Mouse (Mus musculus) left cerebral cortex, postnatal 14 days (tissue): ENCODE results near the gene Metrn. TPM values are rescaled to one million over a fixed set of nuclear protein-coding genes. Genes with fewer than 3 reads are reported as not detected.
"Not testable (repeated sequence)": the region's sequence is repeated elsewhere in the genome, so short reads cannot be mapped to it uniquely, and the experiment has no call there.

ENCODE experiments used
- DNase-seq, 2 experiments: peaks; one replicate each; pipeline ENCODE4 v3.0.0; 2021 to 2022; ENCODE audit warnings: low spot score in 2 of 2, mixed read lengths in 1 of 2
- intact Hi-C: fragments of 180-260 bp; cut with DNase I; formaldehyde crosslinking; loops from one replicate; pipeline ENCODE4 v1.15.1; 2025
- total RNA-seq, 2 experiments: library from RNA; stranded (reverse); gene quantifications; 2 replicates each; pipeline ENCODE4 v1.2.3; 2021

The Metrn gene
- total RNA-seq, 2 experiments from 2014 or later, result 73.5 to 84.2 TPM

GRCm38 (mm10) chr17:25810890-25811289 is 14.0 kb upstream of the Metrn start:
- intact Hi-C loops, result no loop called here
- DNase-seq, result no peak

DNA sequence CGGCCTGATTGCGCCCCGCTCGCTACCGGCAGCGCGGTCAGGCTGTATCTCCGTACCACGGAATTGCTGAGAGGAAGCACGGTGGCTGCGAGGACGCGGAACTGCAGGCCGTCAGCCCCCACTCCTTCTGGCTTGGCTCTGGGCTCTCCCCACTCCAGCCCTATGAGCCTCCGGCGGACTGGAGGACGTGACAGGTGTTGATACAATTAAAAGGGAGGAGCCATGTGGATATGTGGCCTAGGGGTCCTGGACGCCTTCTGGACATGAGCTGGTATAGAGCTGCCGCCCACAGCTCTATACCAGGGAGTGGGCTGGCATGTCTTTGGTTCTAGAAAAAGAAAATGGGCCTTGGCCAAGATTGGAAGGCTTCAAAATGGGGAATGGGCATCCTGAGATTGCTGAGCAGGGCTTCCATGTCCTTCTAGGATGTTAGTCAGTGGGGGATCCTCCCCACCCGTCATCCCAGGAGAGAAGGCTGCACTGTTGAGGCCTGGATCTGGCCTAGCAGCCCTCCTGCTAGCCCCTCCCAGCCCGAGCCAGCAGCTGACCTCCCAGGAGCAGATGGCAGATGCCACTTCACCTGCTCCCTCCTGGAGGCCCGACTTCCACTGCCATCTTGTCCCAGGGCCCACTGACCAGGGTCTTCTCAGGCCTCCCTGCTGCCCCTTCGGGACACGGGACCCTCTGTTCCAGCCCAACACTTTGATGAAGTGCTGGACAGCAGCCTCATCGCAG is 12.8 kb upstream of the Metrn start:
- intact Hi-C loops, result no loop called here
- peak in 1 of 2 experiments; percentile 57 for DNase-seq

DNA sequence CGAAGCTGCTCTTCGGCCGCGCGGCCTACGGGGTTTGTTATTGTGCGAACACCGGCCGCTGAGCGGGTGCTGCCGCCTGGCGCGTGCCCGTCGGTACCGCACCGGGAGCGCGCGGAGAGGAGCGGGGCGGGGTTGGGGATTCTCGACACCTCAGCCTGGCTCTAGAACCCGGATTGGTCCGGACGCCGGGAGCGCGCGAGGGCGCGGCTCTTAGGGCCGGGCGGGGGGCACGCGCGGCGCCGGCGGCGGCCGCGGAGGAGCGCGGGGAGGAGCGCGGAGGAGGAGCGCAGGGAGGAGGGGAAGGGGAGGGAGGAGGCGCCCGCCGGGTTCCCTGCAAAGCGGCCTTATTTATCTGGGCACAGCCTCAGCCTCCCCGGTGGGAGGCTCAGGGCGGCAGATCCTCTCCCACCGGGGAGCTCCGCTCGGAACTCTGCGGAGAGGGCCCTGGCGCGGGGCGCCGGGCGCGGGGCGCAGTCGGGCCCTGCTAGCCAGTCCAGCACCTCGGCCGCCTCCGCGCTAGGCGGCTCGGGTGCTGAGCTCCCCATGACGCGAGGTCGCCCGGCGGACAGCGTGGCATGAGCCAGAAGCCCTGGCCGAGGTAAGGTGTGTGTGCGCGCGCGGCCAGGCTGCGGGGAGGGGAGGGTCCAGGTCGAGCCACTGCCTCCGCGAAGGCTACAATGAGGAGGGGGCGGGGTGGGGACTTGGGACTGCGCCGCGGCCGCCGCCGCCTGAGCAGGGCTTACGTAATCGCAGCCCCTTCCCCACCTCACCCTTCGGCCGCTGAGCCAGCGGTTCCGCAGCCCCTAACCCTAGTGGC is 12.1 kb upstream of the Metrn start, which contains the start of gene Fbxl16:
Fbxl16 (plus strand) TSS at position 297 of the 817 bp plus-strand sequence.
- peak; percentile 90 to 94 for DNase-seq
- intact Hi-C loops, result no loop called here

- intact Hi-C loops, result no loop called here
These were observed 11.1 kb upstream of the Metrn start for GRCm38 (mm10) chr17:25808028-25808427.

GRCm38 (mm10) chr17:25807452-25807851 is 10.5 kb upstream of the Metrn start:
- intact Hi-C loops, DNase-seq: not testable (repeated sequence)

More at GRCm38 (mm10) chr17:25808028-25808427, 11.1 kb upstream of the Metrn start:
- no peak for DNase-seq

GRCm38 (mm10) chr17:25806507-25806906 is 9.6 kb upstream of the Metrn start:
- intact Hi-C loops, result no loop called here

DNA sequence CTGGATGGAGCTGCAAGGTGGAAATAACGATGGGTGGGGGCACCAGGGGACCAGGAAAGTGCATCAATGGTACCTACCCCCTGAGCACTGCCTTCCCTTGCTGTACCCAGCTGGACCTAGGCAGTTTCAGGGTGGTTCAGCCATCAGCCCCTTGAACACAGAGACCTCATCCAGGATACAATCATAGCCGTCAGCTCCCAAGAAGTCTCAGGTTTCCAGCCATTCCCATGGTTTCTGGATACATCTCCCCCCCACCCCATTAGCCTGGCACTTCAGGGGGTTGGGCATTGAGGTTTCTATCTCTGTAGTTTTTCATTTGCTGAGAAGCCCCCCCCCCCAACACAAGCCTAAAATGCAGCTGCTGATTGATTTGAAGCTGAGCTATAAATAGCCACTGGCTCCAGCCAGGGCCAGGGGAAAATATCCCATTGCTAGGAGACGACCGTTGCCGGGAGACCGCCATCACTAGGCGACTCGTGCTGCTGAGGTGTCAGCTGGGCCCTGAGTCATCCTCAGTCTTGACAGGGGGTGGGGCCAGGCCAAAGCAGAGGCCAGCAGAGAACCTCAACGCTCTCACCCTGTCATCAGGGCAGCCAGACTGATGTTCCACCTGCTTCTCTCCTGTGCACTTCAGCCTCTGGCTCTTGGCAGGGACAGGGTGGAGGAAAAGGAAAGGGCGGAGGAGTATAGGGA is 6.0 kb upstream of the Metrn start:
- intact Hi-C loops, result no loop called here
- peak; percentile 85 to 96 for DNase-seq

More at GRCm38 (mm10) chr17:25806507-25806906, 9.6 kb upstream of the Metrn start:
- DNase-seq, result no peak

DNA sequence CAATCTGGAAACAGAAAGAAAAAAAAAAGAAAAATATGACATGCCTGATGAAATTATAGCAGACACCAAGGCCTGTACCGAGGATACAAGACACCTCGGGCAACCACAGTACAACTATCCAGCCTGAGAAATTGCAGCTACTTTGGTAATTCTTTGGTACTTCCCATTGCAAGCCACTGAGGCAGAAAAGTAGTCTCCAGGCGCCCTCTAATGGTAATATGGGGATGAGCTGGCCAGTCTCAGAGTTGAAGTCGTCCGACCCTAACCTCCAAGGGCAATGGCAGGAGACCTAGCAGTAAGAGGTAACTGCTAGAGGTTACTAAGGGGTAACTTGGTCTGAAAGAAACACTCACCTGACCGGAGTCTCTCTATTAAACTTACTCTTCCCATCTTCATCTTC is 4.1 kb upstream of the Metrn start:
- intact Hi-C loops, result loop anchor here (2.0 kb wide), 3 partner anchors 28 to 324 kb away; partner anchors contain the start of gene Narfl
- peak; percentile 78 to 80 for DNase-seq

- DNase-seq, result no peak
- intact Hi-C loops, result loop anchor here (10.0 kb wide), 1 partner anchor 231 kb away; no protein-coding TSS in a partner anchor
These were observed 645 bp downstream of the Metrn start for GRCm38 (mm10) chr17:25796211-25796771.

DNA sequence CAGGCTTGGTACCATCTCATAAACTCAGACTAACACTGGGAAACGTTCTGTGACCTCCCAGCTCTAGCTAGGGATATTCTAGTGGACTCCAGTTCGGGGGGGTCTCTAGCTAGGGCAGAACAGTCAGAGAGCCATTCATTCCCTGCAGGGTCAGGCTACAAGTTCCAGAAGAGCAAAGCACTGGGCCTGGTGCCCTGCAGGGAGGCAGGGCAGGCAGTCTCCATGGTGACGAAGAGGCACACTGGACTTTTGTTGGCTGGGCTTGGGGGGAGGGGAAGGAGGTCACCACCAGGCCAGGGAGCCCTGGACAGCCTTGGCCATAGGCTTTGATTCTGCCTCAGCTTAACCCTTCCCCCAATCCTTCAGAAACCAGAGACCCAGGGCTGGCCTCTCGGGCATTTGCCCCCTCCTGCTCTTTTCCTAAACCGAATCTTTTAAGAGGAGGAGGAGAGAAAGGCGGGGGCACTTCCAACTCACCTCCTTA is 1.3 kb downstream of the Metrn start, which contains the start of gene AC134908.4:
AC134908.4 (minus strand) TSS at position 51 of the 484 bp plus-strand sequence.
- intact Hi-C loops, result loop anchor here (10.0 kb wide), 1 partner anchor 231 kb away; no protein-coding TSS in a partner anchor
- peak; percentile 53 to 78 for DNase-seq

DNA sequence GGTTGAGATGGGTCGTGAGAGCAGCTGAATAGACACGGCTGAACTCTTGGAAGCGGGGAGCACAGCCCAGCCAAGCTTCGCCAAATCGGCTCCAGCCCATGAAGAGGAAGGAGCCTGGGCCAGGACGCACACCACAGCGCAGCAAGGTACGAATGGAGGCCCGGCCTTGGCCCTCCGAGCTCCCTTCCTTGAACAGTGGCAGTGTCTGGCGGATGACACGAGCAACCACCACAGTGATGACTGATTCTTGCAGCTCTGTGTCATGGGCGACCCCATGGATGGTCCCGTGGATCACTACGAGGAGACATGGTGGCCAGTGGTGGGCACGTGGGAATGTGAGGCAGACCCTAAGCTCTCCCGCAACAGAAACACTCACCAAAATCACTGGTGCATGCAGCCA is 1.9 kb downstream of the Metrn start:
- intact Hi-C loops, result loop anchor here (10.0 kb wide), 1 partner anchor 230 kb away; no protein-coding TSS in a partner anchor

GRCm38 (mm10) chr17:25794197-25794596 is 2.7 kb downstream of the Metrn start:
- intact Hi-C loops, result loop anchor here (10.0 kb wide), 1 partner anchor 229 kb away; no protein-coding TSS in a partner anchor
- no peak for DNase-seq

More for the DNA sequence above, 1.9 kb downstream of the Metrn start:
- DNase-seq, result no peak

DNA sequence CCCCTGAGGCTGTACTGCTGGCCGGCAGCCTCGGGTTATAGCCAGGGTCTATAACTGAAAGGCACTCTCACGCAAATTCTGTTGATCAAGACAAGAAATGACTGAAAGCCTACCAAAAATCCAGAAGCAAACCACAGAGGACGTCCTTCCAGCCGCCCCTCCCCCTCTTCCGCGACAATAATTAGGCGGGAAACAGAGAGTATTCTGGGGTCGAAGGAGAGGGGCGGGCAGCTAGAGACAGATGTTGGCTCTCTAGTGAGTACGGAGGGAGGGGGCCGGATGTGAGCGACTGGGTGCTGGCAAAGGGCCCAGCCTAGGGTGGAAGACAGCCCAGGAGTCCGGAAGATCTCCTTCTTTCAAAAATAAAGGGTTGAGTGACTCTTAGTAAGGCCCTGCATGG is 4.3 kb downstream of the Metrn start, which contains the start of gene Fam173a:
Fam173a (minus strand) TSS at position 287 of the 400 bp plus-strand sequence.
- peak; percentile 80 for DNase-seq
- intact Hi-C loops, result loop anchor here (10.0 kb wide), 1 partner anchor 228 kb away; no protein-coding TSS in a partner anchor

GRCm38 (mm10) chr17:25791843-25792527 is 5.0 kb downstream of the Metrn start:
- intact Hi-C loops, result loop anchor here (10.0 kb wide), 1 partner anchor 227 kb away; no protein-coding TSS in a partner anchor
- peak; percentile 80 to 86 for DNase-seq

DNA sequence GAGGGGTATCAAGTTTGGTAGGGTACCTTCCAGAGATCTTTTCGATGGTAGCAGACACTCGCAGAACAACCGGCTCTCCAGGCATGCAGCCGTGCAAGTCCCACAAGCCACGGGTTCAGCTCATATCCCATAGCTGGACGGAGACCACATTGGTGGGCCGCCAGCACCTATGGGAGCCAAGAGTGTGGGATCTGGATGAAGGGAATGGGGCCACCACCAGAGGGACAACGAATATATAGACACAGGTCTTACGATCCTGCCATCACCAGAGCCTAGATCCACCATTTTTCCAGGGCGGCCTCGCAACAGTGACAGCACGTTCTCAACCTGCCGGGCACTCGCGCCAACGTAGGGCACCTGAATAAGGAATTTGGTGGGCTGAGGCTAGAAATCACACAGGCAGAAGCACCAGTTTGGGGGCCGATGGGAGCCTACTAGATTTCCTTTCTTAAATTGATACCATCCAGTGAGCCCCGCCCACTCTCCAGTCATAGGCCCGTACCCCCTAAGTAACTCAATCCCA is 5.6 kb downstream of the Metrn start:
- DNase-seq, result peak in 1 of 2 experiments; percentile 55
- intact Hi-C loops, result loop anchor here (10.0 kb wide), 1 partner anchor 227 kb away; no protein-coding TSS in a partner anchor

DNA sequence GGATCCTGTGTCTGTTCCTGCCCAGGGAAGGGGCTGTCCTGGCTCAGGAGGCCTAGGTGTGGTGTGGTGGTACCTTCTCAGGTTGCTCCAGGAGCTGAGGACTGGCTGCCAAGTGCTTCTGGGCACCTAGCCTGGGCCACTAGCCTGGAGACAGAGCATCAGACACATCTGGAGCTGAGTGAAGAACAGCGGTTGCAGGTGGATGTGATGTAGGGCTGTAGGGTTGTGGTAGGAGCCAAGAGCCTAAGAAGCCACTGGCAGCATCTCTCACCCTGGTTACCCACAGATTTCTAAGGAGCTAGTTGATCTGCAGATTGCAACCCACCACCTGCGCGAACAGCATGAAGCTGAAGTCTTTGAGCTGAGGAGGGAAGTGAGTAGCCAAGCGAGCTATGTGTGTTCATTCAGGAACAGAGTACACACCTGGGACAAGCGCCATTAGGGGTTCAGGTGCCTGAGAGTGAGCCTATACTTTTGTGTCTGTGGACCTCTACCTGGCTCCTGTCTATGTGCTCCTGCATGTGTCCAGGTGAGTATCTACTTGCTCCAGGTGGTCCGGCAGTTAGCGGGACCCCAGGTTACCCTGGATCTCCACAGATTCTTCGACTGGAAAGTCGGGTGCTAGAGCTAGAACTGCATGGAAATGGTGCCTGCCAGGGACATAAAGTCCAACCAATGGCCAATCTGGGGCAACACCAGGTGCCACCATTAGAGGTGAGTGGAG is 10.0 kb downstream of the Metrn start:
- intact Hi-C loops, result no loop called here
- DNase-seq, result no peak

DNA sequence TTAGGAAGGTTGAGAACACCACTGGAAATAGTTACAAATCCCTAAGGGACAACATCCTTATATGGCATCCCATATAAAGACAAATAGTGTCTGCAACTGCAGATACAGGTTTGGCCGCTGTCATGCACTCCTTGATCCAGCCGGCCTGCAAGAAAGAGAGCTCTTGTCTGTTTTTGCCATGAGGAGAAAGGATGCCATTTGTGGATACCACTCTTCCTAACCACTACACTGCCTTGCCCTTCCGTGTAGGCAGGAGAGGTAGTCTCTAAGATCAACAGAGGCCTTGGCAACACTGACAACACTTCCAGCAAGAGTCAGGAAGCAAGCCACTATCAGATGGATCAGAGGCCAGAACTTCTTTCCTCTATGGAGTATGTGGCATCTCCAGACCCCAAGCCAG is 10.7 kb downstream of the Metrn start, which contains the start of gene Ccdc78:
Ccdc78 (plus strand) TSS at position 301 of the 400 bp plus-strand sequence.
- intact Hi-C loops, result no loop called here
- no peak for DNase-seq
